Mouse (Mus musculus) ES-E14 (cell line): ENCODE results near the gene Klhdc10.

ENCODE experiments used
- ZC3H11A ChIP-seq: IDR thresholded peaks from 2 replicates; pipeline ENCODE4 v1.6.1; 2012; ENCODE audit warnings: low read depth, mild to moderate bottlenecking, inconsistent platforms, low read length, borderline replicate concordance
- ZNF384 ChIP-seq: IDR thresholded peaks from 2 replicates; pipeline ENCODE4 v1.6.1; 2012; ENCODE audit warnings: low read depth, low read length, inconsistent platforms

DNA sequence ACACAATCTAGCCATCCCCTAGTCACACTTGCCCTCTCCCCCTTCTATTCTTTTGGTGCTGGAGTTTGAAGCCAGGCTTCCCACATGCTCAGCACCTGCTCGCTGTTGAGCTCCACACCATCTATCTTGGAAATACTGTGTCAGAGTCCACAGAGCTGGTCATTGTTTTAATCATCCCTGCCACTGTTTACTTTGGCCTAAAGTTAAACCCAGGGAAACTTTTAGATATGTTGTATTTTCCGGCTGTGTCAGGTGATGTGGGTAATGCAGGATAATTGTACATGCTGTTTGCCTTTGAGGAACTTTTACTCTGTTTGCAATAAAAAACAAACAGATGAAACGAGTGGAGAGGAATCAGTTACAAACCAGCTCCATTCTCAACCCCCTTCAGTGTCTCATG lies 35.4 kb downstream of the Klhdc10 start:
- TF ChIP-seq ZNF384 (no peak), ZC3H11A (no peak)
